In genomic region chr5:115163563-115163962, GRCm38 (mm10) we compare ENCODE assay signal across 8 mouse cellular contexts. TPM values are rescaled to one million over a fixed set of nuclear protein-coding genes. Genes with fewer than 3 reads are reported as not detected.
A peak's percentile ranks its signal among the peaks of the same experiment; 100 is the strongest.
DNase-seq lines count a peak whose midpoint lies in the region; ATAC-seq and TF ChIP-seq lines count a peak whose summit lies in the region.

No protein-coding gene starts in this region.

- no peak overlapping the region for H3K27ac ChIP-seq in layer of hippocampus, adult 2 months
- no peak overlapping the region for H3K27ac ChIP-seq in stomach, embryonic 15.5 days
- no peak overlapping the region for H3K27ac ChIP-seq in forebrain, embryonic 15.5 days (replicated peaks)

- no peaks in the 10 kb centered on the region for H3K9me3 ChIP-seq in stomach, embryonic 15.5 days
- H3K9me3 ChIP-seq in forebrain, embryonic 15.5 days: no peaks in the 10 kb centered on the region

- peaks cover 35% of the 10 kb centered on the region for H3K4me1 ChIP-seq in stomach, embryonic 15.5 days
- H3K4me1 ChIP-seq in forebrain, embryonic 15.5 days: peaks cover 5% of the 10 kb centered on the region; the same call in 1 of the 2 replicates

- 38% methylated on average over 8 of the region's 8 CpGs for WGBS in stomach, embryonic 15.5 days
- 43% methylated on average over 8 of the region's 8 CpGs for WGBS in forebrain, embryonic 15.5 days

- TF ChIP-seq CTCF in layer of hippocampus, adult 2 months (conservative IDR thresholded peaks at IDR 0.05): peak; percentile 78

- intact Hi-C loops in gastrocnemius, postnatal 36 days (cut with DNase I): loop anchor here (1.0 kb wide), 1 partner anchor 38 kb away; no protein-coding TSS in a partner anchor

- no peak overlapping the region for H3K4me3 ChIP-seq in layer of hippocampus, adult 2 months
- no peak overlapping the region for H3K4me3 ChIP-seq in stomach, embryonic 15.5 days (replicated peaks)
- no peak overlapping the region for H3K4me3 ChIP-seq in forebrain, embryonic 15.5 days

- no peak for ATAC-seq in stomach, embryonic 15.5 days (ENCODE audit: insufficient read depth, low FRiP score, low read depth)
- no peak for ATAC-seq in forebrain, embryonic 15.5 days (replicated peaks)

- no peaks in the 10 kb centered on the region for H3K36me3 ChIP-seq in stomach, embryonic 15.5 days
- H3K36me3 ChIP-seq in forebrain, embryonic 15.5 days: no peaks in the 10 kb centered on the region

- DNase-seq in 3134 (ENCODE audit: extremely low read depth, insufficient read length, low spot score) (peak; percentile 39), A20 (ENCODE audit: low read depth, low spot score) (peak; percentile 64)
- DNase-seq in cerebellum, adult 9-10 months: peak; percentile 75
- peak; percentile 62 to 63 for DNase-seq in gastrocnemius, postnatal 36 days
- peak; percentile 64 to 65 for DNase-seq in layer of hippocampus, adult 2 months (ENCODE audit: low spot score in 2 of 2)
- DNase-seq in lung, postnatal 25 days (ENCODE audit: low spot score): peak; percentile 76

- H3K27me3 ChIP-seq in stomach, embryonic 15.5 days (replicated peaks): no peaks in the 10 kb centered on the region
- no peaks in the 10 kb centered on the region for H3K27me3 ChIP-seq in forebrain, embryonic 15.5 days

- H3K4me2 ChIP-seq in stomach, embryonic 15.5 days: peak overlapping the region; percentile 21; the same call in 1 of the 2 replicates
- no peak overlapping the region for H3K4me2 ChIP-seq in forebrain, embryonic 15.5 days (replicated peaks)

- H3K9ac ChIP-seq in stomach, embryonic 15.5 days: no peak overlapping the region
- no peak overlapping the region for H3K9ac ChIP-seq in forebrain, embryonic 15.5 days (replicated peaks)

RNA-seq across cellular contexts. Expression of gene Mlec, which starts 5.6 kb away (rescaled TPM):
- 100 to 1,000 TPM; 163 to 241 TPM for total RNA-seq in gastrocnemius, postnatal 36 days (2021)
- total RNA-seq in layer of hippocampus, adult 2 months (2021): 10 to 100 TPM; 75.7 to 84.7 TPM
- polyA plus RNA-seq in stomach, embryonic 15.5 days (2015; fragmentation: Nextera tagmentation; extraction: Ambion mirVana): 89.3 and 101 TPM in 2 replicates
- 22.7 and 27.7 TPM in 2 replicates for polyA plus RNA-seq in forebrain, embryonic 15.5 days (2015; fragmentation: Nextera tagmentation; extraction: Ambion mirVana)

RNA-seq across cellular contexts. Expression of gene Unc119b, which starts 28.8 kb away (rescaled TPM):
- total RNA-seq in gastrocnemius, postnatal 36 days (2021): 1 to 10 TPM; 8.5 to 9.0 TPM
- 10 to 100 TPM; 25.9 to 28.0 TPM for total RNA-seq in layer of hippocampus, adult 2 months (2021)
- polyA plus RNA-seq in stomach, embryonic 15.5 days (2015; fragmentation: Nextera tagmentation; extraction: Ambion mirVana): 26.6 and 29.7 TPM in 2 replicates
- 44.4 and 46.2 TPM in 2 replicates for polyA plus RNA-seq in forebrain, embryonic 15.5 days (2015; fragmentation: Nextera tagmentation; extraction: Ambion mirVana)

RNA-seq across cellular contexts. Expression of gene Cabp1, which starts 30.6 kb away (rescaled TPM):
- 1 to 10 TPM; 1.3 to 1.4 TPM for total RNA-seq in gastrocnemius, postnatal 36 days (2021)
- total RNA-seq in layer of hippocampus, adult 2 months (2021): 100 to 1,000 TPM; 124 to 129 TPM
- polyA plus RNA-seq in stomach, embryonic 15.5 days (2015; fragmentation: Nextera tagmentation; extraction: Ambion mirVana): 1.5 and 1.6 TPM in 2 replicates
- 9.2 and 9.8 TPM in 2 replicates for polyA plus RNA-seq in forebrain, embryonic 15.5 days (2015; fragmentation: Nextera tagmentation; extraction: Ambion mirVana)

RNA-seq across cellular contexts. Expression of gene Acads, which starts 44.4 kb away (rescaled TPM):
- 10 to 100 TPM; 68.8 to 71.7 TPM for total RNA-seq in gastrocnemius, postnatal 36 days (2021)
- total RNA-seq in layer of hippocampus, adult 2 months (2021): 1 to 10 TPM; 6.5 to 7.3 TPM
- polyA plus RNA-seq in stomach, embryonic 15.5 days (2015; fragmentation: Nextera tagmentation; extraction: Ambion mirVana): 64.1 and 71.1 TPM in 2 replicates
- polyA plus RNA-seq in forebrain, embryonic 15.5 days (2015; fragmentation: Nextera tagmentation; extraction: Ambion mirVana): 22.3 and 24.1 TPM in 2 replicates

Comparison
In these comparisons a context has a peak if more than half of its experiments do, and no peak if none do; other contexts are left out.
1. RNA of gene Cabp1, which starts 30.6 kb away (total RNA-seq): 124 to 129 TPM in layer of hippocampus, adult 2 months; 1.3 to 1.4 TPM in gastrocnemius, postnatal 36 days; every median in the first group is over 10 times any median in the second.
2. Peak in every context shown above with its lines, with median percentiles within 50 percentile points of each other: DNase-seq.